Mouse (Mus musculus) left cerebral cortex, adult 11 months (tissue): ENCODE results near the gene Rasgrf1.

Experiments
- DNase-seq: peaks from one replicate; pipeline ENCODE4 v3.0.0; 2022; ENCODE audit warnings: low spot score

Rasgrf1 gene

DNA sequence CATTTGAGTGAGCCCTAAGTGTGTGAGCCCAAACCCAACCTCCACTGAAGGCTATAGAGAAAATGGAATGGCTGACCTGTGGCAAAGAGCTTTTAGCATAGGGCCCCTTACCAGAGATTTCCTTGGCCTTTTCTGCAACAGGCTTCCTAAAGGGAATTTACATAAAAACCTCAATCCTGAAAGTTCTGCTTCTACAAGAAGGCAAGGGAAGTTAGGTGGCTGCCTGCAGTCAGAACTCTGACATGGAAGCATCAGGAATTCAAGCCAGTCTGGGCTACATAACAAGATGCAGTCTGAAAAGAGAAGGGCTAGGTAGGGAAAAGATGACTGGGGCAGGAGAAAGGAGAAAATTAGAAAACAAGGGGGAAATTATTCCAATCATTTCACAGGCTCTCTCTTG, 1.8 kb upstream of the Rasgrf1 start:
- no peak for DNase-seq

GRCm38 (mm10) chr9:89908601-89909000, 1.1 kb upstream of the Rasgrf1 start:
- DNase-seq, result peak; percentile 49

GRCm38 (mm10) chr9:89910011-89910400, 298 bp downstream of the Rasgrf1 start:
- DNase-seq, result no peak

- DNase-seq, result no peak
Observed at GRCm38 (mm10) chr9:89910741-89911444, 1.2 kb downstream of the Rasgrf1 start.

- DNase-seq, result no peak
Observed at GRCm38 (mm10) chr9:89911891-89912549, 2.3 kb downstream of the Rasgrf1 start.

GRCm38 (mm10) chr9:89913135-89913534, 3.4 kb downstream of the Rasgrf1 start:
- DNase-seq, result no peak

GRCm38 (mm10) chr9:89916471-89916870, 6.8 kb downstream of the Rasgrf1 start:
- no peak for DNase-seq

DNA sequence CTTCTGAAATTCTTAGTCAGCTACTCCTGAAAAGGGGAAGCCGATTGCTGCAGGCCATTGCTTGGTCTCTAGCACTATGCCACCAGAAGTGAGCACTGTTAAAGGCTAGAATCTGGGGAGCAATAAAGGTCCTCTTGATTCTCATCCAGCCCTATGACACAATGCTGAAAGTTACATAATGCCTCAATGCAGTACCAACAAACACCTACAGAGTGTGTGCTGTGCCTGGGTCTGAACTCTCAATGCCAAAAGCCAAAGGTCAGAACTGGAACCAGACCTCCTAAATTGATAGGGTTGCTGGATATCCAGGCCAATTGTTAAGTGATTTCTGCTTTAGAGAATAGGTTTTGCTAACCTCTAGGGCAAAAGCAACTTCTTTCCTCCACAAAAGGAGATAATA, 7.7 kb downstream of the Rasgrf1 start:
- no peak for DNase-seq

DNA sequence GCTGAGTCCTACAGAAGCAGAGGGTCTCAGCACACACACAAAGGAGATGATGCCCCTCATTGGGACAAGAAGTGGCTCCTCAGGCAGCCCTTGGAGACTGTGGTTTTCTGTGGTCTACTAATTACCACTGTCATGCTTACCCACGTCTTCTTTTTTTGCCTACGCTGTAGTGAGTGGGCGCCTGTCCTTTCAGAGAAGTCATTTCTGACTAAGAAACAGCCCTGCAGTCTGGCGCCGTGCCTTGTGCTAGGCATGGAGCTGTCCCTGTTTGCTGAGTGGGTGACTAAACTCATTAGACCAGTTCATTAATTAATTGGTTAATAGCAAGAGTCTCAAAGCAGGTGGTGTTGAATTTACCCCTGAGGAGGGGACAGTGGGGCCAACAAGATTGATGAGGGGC, 9.1 kb downstream of the Rasgrf1 start:
- no peak for DNase-seq

DNA sequence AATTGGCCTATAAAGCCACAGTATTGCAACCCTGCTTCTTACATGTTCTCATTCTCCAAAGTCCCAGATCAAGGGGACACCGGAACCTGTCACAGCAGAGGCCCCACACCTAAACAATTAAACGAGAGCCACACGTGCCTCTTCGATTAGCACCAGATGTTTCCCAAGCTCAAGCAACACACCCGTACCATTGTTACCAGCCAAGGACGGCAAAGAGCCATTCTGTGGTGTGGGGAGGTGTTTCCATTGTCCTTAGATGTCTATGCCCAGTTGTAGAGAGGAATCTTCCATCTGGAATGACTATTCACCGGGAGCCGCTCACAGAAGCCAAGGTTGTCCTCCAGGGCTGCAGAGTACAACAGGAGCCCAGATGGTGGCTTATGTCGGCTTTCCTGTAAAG, 11.4 kb downstream of the Rasgrf1 start:
- no peak for DNase-seq

DNA sequence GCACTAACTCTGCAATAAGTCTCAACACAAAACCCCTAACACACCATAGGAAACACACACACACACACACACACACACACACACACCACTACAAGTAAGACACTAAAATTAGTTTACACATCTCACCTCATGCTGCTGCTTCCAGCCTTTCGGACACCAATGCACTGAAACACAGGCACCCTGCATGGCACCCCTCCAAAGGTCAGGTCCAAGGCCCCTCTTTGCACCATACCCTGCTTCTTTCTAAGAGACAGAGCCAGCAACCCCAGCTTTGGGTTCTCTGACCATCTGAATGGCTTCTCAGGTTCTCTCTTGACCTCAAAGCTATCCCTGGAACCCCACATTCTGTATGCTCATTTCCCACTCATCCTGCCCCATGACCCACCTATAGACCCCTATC, 13.0 kb downstream of the Rasgrf1 start:
- DNase-seq, result no peak

DNA sequence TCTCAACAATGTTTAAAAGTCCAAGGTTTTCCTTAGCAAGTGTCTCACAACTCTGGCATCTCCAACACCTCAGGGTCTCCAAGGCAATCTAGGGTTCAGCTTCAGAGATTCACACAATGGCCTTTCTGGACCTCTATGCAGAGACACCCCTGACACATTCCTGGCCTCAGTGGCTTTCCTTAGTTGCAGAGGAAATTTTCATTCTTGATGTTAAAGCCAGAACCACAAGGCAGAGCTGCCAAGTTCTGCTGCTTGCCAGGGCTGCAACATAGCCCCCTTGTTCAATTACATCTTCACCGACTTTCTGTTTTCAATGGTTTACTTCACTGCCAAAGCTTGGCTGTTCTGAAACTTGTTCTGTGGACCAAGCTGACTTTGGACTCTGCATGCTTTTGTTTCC, 15.1 kb downstream of the Rasgrf1 start:
- DNase-seq, result no peak

DNA sequence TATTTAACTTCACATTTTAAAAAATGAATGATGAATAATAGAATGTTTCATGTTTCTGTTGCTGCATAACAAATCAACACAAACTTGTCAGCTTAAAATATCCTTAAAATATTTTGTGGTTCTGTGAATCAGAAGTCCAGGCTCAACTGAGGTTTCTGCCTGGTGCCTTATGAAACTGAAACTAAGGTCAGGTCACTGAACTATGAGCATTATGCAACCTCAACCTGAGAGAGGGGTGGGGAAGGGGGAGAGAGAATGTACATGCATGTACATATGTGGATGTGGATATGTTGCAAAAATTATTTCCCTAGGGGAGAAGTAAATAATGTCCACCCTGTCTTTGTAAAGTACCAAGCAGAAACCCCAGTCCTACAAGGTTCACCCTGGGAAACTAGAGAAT, 18.8 kb downstream of the Rasgrf1 start:
- DNase-seq, result no peak

DNA sequence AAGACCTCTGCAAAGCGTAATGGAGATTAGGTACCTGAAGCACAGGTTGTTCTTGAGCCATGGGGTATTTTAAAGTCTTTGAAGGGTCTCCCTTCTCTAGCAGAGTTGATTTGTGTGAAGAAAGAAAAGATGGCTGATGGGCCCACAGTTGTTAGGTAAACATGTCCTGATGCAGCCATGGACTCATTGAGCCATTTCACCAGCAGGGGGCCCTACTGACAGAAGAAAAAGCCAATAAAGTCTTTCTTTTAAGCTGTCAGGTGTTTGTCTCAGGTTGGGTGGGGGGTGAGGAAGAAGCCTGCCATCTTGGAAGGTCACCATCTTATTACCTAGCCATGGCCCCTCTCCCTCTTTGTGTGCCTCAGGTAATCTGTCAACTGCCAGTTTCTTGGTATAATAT, 30.7 kb downstream of the Rasgrf1 start:
- no peak for DNase-seq

DNA sequence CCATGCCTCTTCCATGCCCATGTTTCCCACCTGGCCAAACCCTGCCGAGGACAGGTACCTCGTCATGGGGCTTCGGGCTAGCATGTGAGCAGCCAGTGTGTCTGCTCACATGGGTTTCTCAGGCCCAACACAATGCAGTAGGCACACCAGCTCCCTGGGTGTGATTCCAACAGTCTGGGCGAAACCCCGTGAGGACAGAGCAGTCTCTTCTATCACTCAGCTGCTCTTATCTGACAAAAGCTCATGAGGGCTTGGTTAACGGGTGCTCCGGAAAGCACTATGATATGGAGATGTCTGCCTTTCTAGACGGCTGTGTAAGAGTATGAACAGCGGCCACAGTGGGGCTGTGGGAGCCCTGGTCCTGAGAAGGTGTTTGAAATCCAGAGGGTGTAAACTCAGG, 37.1 kb downstream of the Rasgrf1 start:
- DNase-seq, result no peak

DNA sequence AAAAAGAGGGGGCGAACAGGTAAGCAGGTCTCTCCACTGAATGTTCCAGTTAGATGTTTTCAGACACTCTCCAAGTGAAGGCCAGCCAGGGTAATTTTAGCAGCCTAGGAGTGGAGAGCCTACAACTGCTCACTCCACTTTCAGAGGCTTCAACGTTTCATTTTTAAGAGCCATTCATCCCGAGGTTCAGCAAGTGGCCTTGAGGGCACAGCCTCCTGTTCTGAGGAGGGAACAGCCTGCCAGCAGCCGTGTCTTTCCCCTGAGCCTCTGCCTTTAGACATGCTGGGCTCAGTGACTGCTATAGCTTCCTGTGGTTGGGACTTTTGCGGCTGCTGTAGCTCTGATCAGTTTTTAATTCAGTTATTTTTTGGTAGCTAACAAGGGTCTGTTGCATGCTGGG, 38.9 kb downstream of the Rasgrf1 start:
- DNase-seq, result no peak

GRCm38 (mm10) chr9:89953596-89954215, 44.0 kb downstream of the Rasgrf1 start:
- DNase-seq, result no peak

GRCm38 (mm10) chr9:89954860-89955479, 45.3 kb downstream of the Rasgrf1 start:
- DNase-seq, result no peak

GRCm38 (mm10) chr9:89958959-89959358, 49.3 kb downstream of the Rasgrf1 start:
- DNase-seq, result no peak

DNA sequence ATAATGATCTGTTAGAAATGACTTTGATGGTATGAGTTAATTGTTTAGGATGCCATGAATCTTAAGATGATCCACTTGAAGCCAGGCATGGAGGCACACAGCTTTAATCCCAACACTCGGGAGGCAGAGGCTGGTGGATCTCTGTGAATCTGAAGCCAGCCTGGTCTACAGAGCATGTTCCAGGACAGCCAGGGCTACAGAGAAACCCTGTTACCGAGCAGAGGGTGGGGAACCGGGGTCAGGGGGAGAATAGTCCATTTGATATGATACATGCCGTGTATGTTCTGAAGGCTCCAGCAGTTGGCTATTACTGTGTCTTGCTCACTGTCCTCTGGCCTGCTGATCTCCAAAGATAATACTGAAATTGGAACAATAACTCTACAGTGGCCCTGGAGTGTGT, 54.4 kb downstream of the Rasgrf1 start:
- no peak for DNase-seq

DNA sequence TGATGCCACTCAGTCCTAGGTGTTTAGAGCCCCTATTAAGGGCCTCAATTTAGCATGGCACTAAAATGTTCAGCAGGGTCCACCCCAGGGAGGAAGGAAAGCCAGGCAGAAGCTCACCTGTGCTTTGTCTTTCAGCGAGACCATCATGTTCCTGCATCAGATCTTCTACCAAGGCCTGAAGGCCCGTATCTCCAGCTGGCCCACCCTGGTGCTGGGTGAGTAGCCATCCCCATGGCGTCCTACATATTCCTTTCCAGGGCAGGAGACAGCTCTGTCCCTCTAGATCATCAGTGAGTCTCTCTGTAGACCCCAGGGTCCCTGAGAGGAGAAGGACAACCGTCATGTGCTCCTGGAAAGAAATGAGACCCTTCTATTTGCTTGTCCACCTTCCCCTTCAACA, 58.0 kb downstream of the Rasgrf1 start:
- DNase-seq, result no peak

DNA sequence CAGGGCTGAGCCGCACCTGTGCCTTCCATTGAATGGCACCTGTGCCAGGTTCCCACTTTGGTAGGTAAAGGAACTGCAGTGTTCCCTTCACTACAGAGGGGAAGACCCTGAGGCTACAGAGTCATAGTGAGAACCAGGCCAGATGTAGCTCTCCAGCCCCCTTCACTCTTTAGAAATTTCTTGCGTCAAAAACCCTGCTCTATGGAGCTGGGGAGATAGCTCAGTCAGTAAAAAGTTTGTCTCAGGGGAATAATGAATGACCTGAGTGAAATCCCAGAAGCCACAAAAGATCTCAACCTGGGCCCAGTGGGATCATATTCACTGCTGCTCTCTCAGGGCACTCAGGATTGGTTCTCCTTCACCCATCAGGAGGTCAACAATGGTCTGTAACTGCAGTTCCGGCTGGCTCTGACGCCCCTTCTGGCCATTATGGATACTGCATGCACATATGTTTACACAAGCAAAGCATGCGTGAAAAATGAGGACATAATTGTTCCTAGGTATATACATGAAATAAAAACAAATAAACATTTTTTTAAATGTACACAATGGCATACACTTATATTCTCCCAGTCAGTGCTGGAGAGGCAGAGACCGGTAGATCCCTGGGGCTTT, 59.2 kb downstream of the Rasgrf1 start:
- DNase-seq, result no peak

GRCm38 (mm10) chr9:89970271-89970670, 60.6 kb downstream of the Rasgrf1 start:
- DNase-seq, result no peak
